ENCODE assay signal across 11 mouse cellular contexts in the genomic region with DNA sequence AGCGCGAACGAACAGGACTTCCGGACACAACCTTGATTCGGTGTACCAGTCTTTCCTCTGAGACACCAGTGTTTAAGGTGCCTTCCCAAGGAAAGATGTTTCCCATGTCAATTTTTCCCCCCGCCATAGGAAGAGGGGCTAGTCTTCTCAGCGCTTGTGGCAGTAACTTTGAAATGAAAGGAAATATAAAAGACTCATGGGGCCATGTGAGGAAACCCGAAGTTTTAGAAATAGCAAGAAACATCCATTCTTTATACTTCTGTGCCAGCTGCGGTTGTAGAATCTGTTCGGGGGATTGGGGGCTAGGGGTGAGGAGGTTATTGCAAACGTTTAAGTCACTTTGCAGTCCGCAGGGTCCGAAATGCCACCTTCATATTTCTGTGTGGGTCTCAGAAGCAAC. TPM values are rescaled to one million over a fixed set of nuclear protein-coding genes. Genes with fewer than 3 reads are reported as not detected.
A peak's percentile ranks its signal among the peaks of the same experiment; 100 is the strongest.
DNase-seq lines count a peak whose midpoint lies in the region; ATAC-seq and TF ChIP-seq lines count a peak whose summit lies in the region.
"Had no signal": no experiment of that assay in that cellular context is flagged by ENCODE, and none has a peak within 500 bp of the region (broad histone marks: within the 10 kb centered on the region; RNA-seq: fewer than 3 reads in every experiment).

No protein-coding gene starts in this region.

- intact Hi-C loops in left cerebral cortex, postnatal 25 days (cut with DNase I): no loop called here

- peaks cover 12% of the 10 kb centered on the region; the same call in 1 of the 2 replicates for H3K4me1 ChIP-seq in heart, embryonic 12.5 days (replicated peaks)
- H3K4me1 ChIP-seq in ES-Bruce4 (ENCODE audit: control insufficient read depth, insufficient read depth, low read length): no peaks in the 10 kb centered on the region
- H3K4me1 ChIP-seq in hindbrain, embryonic 11.5 days (replicated peaks; ENCODE audit: control insufficient read depth, insufficient read depth, low read length): no peaks in the 10 kb centered on the region
- no peaks in the 10 kb centered on the region for H3K4me1 ChIP-seq in liver, postnatal 0 days (ENCODE audit: insufficient read depth)

- H3K36me3 ChIP-seq in heart, embryonic 12.5 days: no peaks in the 10 kb centered on the region
- H3K36me3 ChIP-seq in ES-Bruce4 (ENCODE audit: control insufficient read depth, insufficient read depth, low read length, poor library complexity, severe bottlenecking): no peaks in the 10 kb centered on the region
- H3K36me3 ChIP-seq in hindbrain, embryonic 11.5 days (ENCODE audit: control insufficient read depth, insufficient read depth, low read length): no peaks in the 10 kb centered on the region
- no peaks in the 10 kb centered on the region for H3K36me3 ChIP-seq in liver, postnatal 0 days (replicated peaks; ENCODE audit: insufficient read depth, low read length)

- peak overlapping the region; percentile 56; the same call in 1 of the 2 replicates for H3K9ac ChIP-seq in heart, embryonic 12.5 days
- peak overlapping the region; percentile 52 for H3K9ac ChIP-seq in ES-Bruce4 (ENCODE audit: low read depth, poor library complexity, severe bottlenecking)
- no peak overlapping the region for H3K9ac ChIP-seq in hindbrain, embryonic 11.5 days (ENCODE audit: low read depth, low read length)
- H3K9ac ChIP-seq in liver, postnatal 0 days (replicated peaks): no peak overlapping the region

- peak overlapping the region; percentile 77 for H3K4me2 ChIP-seq in heart, embryonic 12.5 days
- peak overlapping the region; percentile 15; the same call in 1 of the 2 replicates for H3K4me2 ChIP-seq in hindbrain, embryonic 11.5 days (replicated peaks; ENCODE audit: low read depth, low read length)
- peak overlapping the region; percentile 61 for H3K4me2 ChIP-seq in liver, postnatal 0 days (ENCODE audit: low read depth, low read length)

- 15% methylated on average over 13 of the region's 13 CpGs for WGBS in heart, embryonic 12.5 days
- 25% methylated on average over 13 of the region's 13 CpGs for WGBS in hindbrain, embryonic 11.5 days
- 10% methylated on average over 13 of the region's 13 CpGs for WGBS in liver, postnatal 0 days (ENCODE audit: insufficient replicate concordance)

- peaks cover 6% of the 10 kb centered on the region; the same call in 1 of the 2 replicates for H3K27me3 ChIP-seq in heart, embryonic 12.5 days (replicated peaks)
- 0 out of 2 replicates have a peak, but pooled peaks cover 2% of the 10 kb centered on the region for H3K27me3 ChIP-seq in ES-Bruce4 (ENCODE audit: control insufficient read depth, insufficient read depth, low read length, poor library complexity, severe bottlenecking)
- peaks cover 6% of the 10 kb centered on the region; the same call in 1 of the 2 replicates for H3K27me3 ChIP-seq in hindbrain, embryonic 11.5 days (ENCODE audit: control insufficient read depth, insufficient read depth, low read length)
- no peaks in the 10 kb centered on the region; the same call in 1 of the 2 replicates for H3K27me3 ChIP-seq in liver, postnatal 0 days (ENCODE audit: insufficient read depth, low read length)

- H3K27ac ChIP-seq in heart, embryonic 12.5 days (ENCODE audit: poor library complexity, severe bottlenecking): no peak overlapping the region
- H3K27ac ChIP-seq in ES-Bruce4 (ENCODE audit: insufficient read depth, low read length): no peak overlapping the region
- no peak overlapping the region for H3K27ac ChIP-seq in hindbrain, embryonic 11.5 days (ENCODE audit: low read depth, low read length)
- no peak overlapping the region for H3K27ac ChIP-seq in liver, postnatal 0 days (ENCODE audit: low read depth)

- no peak for TF ChIP-seq EP300 in ES-Bruce4 (IDR thresholded peaks at IDR 0.05; ENCODE audit: insufficient read depth, low read depth, low read length)
- TF ChIP-seq EP300 in liver, postnatal 0 days (IDR thresholded peaks at IDR 0.05; ENCODE audit: low read depth): no peak

- peak overlapping the region; percentile 48 for H3K4me3 ChIP-seq in heart, embryonic 12.5 days
- H3K4me3 ChIP-seq in ES-Bruce4 (ENCODE audit: low read depth, low read length): peak overlapping the region; percentile 88
- H3K4me3 ChIP-seq in hindbrain, embryonic 11.5 days (ENCODE audit: low read depth, low read length): peak overlapping the region; percentile 8; the same call in 1 of the 2 replicates
- peak overlapping the region; percentile 24 for H3K4me3 ChIP-seq in liver, postnatal 0 days (ENCODE audit: low read depth, low read length)

- no peak for TF ChIP-seq POLR2A in ES-Bruce4 (IDR thresholded peaks at IDR 0.05; ENCODE audit: insufficient read depth, low read length)

- ATAC-seq in heart, embryonic 12.5 days (ENCODE audit: insufficient number of reproducible peaks, low FRiP score): no peak
- no peak for ATAC-seq in hindbrain, embryonic 11.5 days (ENCODE audit: low FRiP score)
- no peak for ATAC-seq in liver, postnatal 0 days

- TF ChIP-seq CTCF in ES-Bruce4 (IDR thresholded peaks at IDR 0.05; ENCODE audit: low read depth, low read length): no peak
- TF ChIP-seq CTCF in liver, postnatal 0 days (IDR thresholded peaks at IDR 0.05; ENCODE audit: low read depth): no peak

- 0 out of 2 replicates have a peak, but pooled peaks cover 4% of the 10 kb centered on the region for H3K9me3 ChIP-seq in heart, embryonic 12.5 days (replicated peaks)
- H3K9me3 ChIP-seq in ES-Bruce4 (replicated peaks; ENCODE audit: control insufficient read depth, insufficient read depth, low read length, poor library complexity, severe bottlenecking): peaks cover 3% of the 10 kb centered on the region; the same call in 1 of the 2 replicates
- H3K9me3 ChIP-seq in hindbrain, embryonic 11.5 days (ENCODE audit: control insufficient read depth, low read length): no peaks in the 10 kb centered on the region
- no peaks in the 10 kb centered on the region for H3K9me3 ChIP-seq in liver, postnatal 0 days (ENCODE audit: low read length)

- no peak for DNase-seq in heart, adult 9 months (ENCODE audit: low spot score in 2 of 2)
- DNase-seq in hindbrain, embryonic 11.5 days (ENCODE audit: low spot score): no peak
- no peak for DNase-seq in liver, postnatal 0 days
- DNase-seq in Muller cell, postnatal 12 days (ENCODE audit: inconsistent ontology term): no peak
- no peak for DNase-seq in cerebellum, adult 9-10 months
- DNase-seq in left cerebral cortex, postnatal 25 days (ENCODE audit: low spot score in 2 of 2): no peak
- DNase-seq: left cerebral cortex, postnatal 4 days; right cerebral cortex, adult 18-20 months had no signal

RNA-seq across cellular contexts. Expression of a gene that starts 49.3 kb away (rescaled TPM):
- polyA plus RNA-seq in heart, embryonic 12.5 days (2016; fragmentation: Nextera tagmentation; extraction: Ambion mirVana): not detected in 2 replicates
- not detected in 2 replicates for polyA plus RNA-seq in ES-Bruce4 (2011; ENCODE audit: insufficient read depth, insufficient read length, low read depth, missing spikeins)
- polyA plus RNA-seq in hindbrain, embryonic 11.5 days (2014; fragmentation: Nextera tagmentation; extraction: Ambion mirVana): not detected in 2 replicates
- not detected in 2 replicates for polyA plus RNA-seq in liver, postnatal 0 days (2015; fragmentation: Nextera tagmentation; extraction: Ambion mirVana)
- total RNA-seq in left cerebral cortex, postnatal 25 days (2021): not detected
- total RNA-seq: granulocyte monocyte progenitor cell, adult 5-6 weeks; left cerebral cortex, postnatal 4 days had no signal

Comparison
In these comparisons a context has a peak if more than half of its experiments do, and no peak if none do; other contexts are left out.
1. H3K4me2 ChIP-seq: peak in every context shown above with its lines; median percentile 77 in heart, embryonic 12.5 days; 61 in liver, postnatal 0 days; 15 in hindbrain, embryonic 11.5 days.
2. H3K4me3 ChIP-seq: peak in every context shown above with its lines; median percentile 88 in ES-Bruce4; 48 in heart, embryonic 12.5 days; 24 in liver, postnatal 0 days; 8 in hindbrain, embryonic 11.5 days.
3. H3K9ac ChIP-seq: peak in heart, embryonic 12.5 days (single experiment) and ES-Bruce4 (single experiment); none in hindbrain, embryonic 11.5 days (single experiment) and liver, postnatal 0 days (single experiment).